Mouse (Mus musculus) embryonic facial prominence, embryonic 11.5 days (tissue): ENCODE measurements around the gene Optn. TPM values are rescaled to one million over a fixed set of nuclear protein-coding genes. Genes with fewer than 3 reads are reported as not detected.

Source experiments
- ATAC-seq: fragments of 200-750 bp; cut with Nextera tagmentation; replicated peaks from 2 replicates; pipeline ENCODE4 v1.8.0; 2017; ENCODE audit warnings: low read depth; ENCODE audit not compliant: insufficient number of reproducible peaks, low FRiP score, low TSS enrichment
- DNase-seq: peaks from one replicate; pipeline ENCODE4 v3.0.0-alpha.2; 2015; ENCODE audit warnings: low spot score
- H3K27ac ChIP-seq: fragments of 300-500 bp; sonication (generic); replicated peaks from 2 replicates; pipeline ENCODE4 v1.5.1; 2014; ENCODE audit warnings: mild to moderate bottlenecking, low read depth, low read length, control low read depth
- H3K27me3 ChIP-seq: fragments of 300-500 bp; sonication (generic); 2 replicates; pipeline ENCODE4 v1.6.1; 2014; ENCODE audit warnings: mild to moderate bottlenecking, low read length, moderate library complexity, mixed read lengths; ENCODE audit not compliant: control insufficient read depth, insufficient read depth
- H3K36me3 ChIP-seq: fragments of 300-500 bp; sonication (generic); replicated peaks from 2 replicates; pipeline ENCODE4 v1.6.1; 2014; ENCODE audit warnings: low read depth, mild to moderate bottlenecking, low read length, moderate library complexity, mixed read lengths; ENCODE audit not compliant: control insufficient read depth, insufficient read depth
- H3K4me1 ChIP-seq: fragments of 300-500 bp; sonication (generic); 2 replicates; pipeline ENCODE4 v1.6.1; 2014; ENCODE audit warnings: low read length, mixed read lengths; ENCODE audit not compliant: control insufficient read depth, insufficient read depth
- H3K4me2 ChIP-seq: fragments of 300-500 bp; sonication (generic); 2 replicates; pipeline ENCODE4 v1.6.1; 2014; ENCODE audit warnings: low read depth, mild to moderate bottlenecking, control low read depth, low read length, moderate library complexity
- H3K4me3 ChIP-seq: fragments of 300-500 bp; sonication (generic); 2 replicates; pipeline ENCODE4 v1.5.1; 2014; ENCODE audit warnings: low read depth, low read length, control low read depth
- H3K9ac ChIP-seq: fragments of 300-500 bp; sonication (generic); replicated peaks from 2 replicates; pipeline ENCODE4 v1.6.1; 2014; ENCODE audit warnings: mild to moderate bottlenecking, control low read depth, low read length
- H3K9me3 ChIP-seq: fragments of 300-500 bp; sonication (generic); replicated peaks from 2 replicates; pipeline ENCODE4 v1.6.1; 2016; ENCODE audit warnings: mild to moderate bottlenecking, low read length, inconsistent platforms, mixed read lengths; ENCODE audit not compliant: control insufficient read depth
- WGBS: fragments of 180-500 bp; shearing (Covaris S2); extraction: QIAGEN DNeasy Blood & Tissue Kit; methylation state at CpG from one replicate; pipeline ENCODE4 v1.1.7; 2014; 5-methylcytosine and 5-hydroxymethylcytosine counted together
- polyA plus RNA-seq: library from polyadenylated mRNA; unstranded; fragments of >200 nt; fragmentation: Nextera tagmentation; extraction: Ambion mirVana; gene quantifications from 2 replicates; pipeline ENCODE4 v1.2.1, GENCODE M21; 2014

Gene Optn
- 4.8 and 6.2 TPM in 2 replicates for polyA plus RNA-seq

DNA sequence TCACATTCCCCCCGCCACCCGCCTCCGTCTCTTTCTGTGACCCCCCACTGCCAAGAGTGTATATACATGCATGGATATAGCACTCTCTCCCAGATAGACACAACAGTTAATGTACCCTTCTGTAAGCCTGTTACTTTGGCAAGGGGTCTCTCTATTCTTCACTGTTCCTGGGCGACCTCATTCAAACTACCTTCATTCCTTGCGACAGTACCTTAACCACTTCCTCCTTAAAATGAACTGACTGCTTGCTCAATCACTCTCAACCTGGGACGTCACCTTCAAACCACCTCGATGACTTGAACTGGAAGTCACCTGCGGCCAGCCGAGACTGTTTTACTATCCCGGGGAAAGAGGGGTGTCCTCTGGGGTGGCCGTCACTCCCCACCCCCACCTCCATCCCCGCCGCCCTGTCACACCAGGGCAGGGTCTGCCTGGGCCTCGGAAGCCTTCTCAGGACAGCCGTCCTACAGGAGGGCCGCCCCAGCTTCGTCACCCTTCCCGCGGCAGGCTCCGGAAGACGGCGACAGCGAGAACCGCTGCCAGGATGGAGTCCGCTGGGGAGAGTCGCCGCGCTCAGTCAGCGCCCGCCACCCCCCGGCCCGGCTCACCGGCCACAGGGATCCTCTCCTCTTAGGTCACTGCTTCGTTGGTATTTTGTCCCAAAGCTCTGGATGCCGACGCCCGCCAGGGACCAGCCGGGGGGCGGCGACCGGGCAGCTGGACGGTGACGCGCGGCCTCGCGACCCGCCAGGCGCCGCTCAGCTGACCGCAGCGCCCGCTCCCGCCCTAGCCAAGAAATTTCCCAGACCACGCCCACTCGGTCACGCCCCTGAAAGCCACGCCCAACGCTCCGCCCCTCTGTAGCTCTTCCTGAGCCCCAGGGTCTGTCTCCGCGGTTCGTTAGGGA is at the start of gene Optn:
Gene Optn, minus strand, starts transcription at position 753 of the 907 bp plus-strand sequence.
- no peaks in the 10 kb centered on the region for H3K4me1 ChIP-seq
- H3K9ac ChIP-seq = peak within 1 kb of the TSS; percentile 58
- DNase-seq (peak; percentile 88), ATAC-seq (peak; percentile 77)
- peak within 1 kb of the TSS; percentile 94 for H3K4me2 ChIP-seq
- peak within 1 kb of the TSS; percentile 48 for H3K4me3 ChIP-seq
- 0 out of 2 replicates have a peak, but pooled peaks cover 2% of the 10 kb centered on the region for H3K27me3 ChIP-seq
- H3K36me3 ChIP-seq = no peaks in the 10 kb centered on the region
- WGBS = 2% methylated on average over 63 of the region's 63 CpGs
- no peaks in the 10 kb centered on the region for H3K9me3 ChIP-seq
- no peak within 1 kb of the TSS for H3K27ac ChIP-seq

DNA sequence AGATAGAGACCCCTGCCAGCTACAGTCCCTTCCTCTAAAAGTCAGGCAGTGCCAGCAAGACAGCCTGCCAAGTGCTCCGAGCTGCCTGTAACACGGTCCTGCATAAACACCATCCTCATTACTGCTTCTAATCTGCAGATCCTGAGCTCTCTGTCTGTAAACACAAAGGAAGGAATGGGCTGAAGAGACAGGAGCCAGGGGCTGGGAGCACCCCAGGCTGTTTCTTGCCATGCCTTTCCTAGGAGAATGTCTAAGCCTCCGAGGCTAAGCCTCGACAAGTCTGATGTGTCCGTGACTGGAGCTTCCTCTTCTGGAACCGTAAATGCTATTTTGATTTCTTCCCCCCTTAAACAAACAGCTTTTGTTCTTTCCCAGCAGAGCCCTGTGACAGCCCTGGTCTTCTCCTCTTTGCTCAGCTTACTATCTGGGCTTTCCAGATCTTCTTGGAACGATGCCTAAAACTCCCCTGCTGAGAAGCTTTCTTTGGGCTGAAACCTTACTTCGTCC is 49.0 kb upstream of the Optn start:
- Histone ChIP-seq H3K9ac (no peak overlapping the region), H3K36me3 (no peaks in the 10 kb centered on the region), H3K4me1 (peaks cover 4% of the 10 kb centered on the region), H3K27ac (no peak overlapping the region), H3K9me3 (no peaks in the 10 kb centered on the region), H3K4me2 (no peak overlapping the region), H3K27me3 (no peaks in the 10 kb centered on the region), H3K4me3 (no peak overlapping the region)
- 15% methylated on average over 8 of the region's 8 CpGs for WGBS
- ATAC-seq (no peak), DNase-seq (no peak)

DNA sequence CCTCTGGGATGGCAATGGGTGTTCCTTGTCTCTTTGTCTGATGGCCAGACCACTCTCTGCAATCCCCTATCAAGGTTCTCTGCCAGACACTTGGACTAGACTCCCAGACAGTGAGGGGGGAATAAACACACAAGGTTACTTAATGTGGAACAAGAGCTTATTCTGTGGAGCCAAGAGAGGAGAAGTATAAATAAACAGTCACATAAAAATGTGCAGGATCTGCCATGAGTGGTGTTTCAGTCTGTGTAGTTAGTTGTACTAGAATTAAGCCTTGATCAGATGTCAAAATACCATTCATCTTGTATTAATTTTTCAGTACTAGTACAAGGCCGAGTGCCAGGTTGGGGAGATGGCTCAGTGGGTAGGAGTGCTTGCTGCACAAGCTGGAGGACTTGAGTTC is 39.0 kb upstream of the Optn start:
- Histone ChIP-seq H3K36me3 (no peaks in the 10 kb centered on the region), H3K27ac (no peak overlapping the region), H3K9me3 (no peaks in the 10 kb centered on the region), H3K27me3 (no peaks in the 10 kb centered on the region), H3K4me3 (no peak overlapping the region), H3K4me2 (no peak overlapping the region), H3K4me1 (no peaks in the 10 kb centered on the region), H3K9ac (no peak overlapping the region)
- 57% methylated on average over 1 of the region's 1 CpGs for WGBS
- no peak for DNase-seq
- no peak for ATAC-seq

DNA sequence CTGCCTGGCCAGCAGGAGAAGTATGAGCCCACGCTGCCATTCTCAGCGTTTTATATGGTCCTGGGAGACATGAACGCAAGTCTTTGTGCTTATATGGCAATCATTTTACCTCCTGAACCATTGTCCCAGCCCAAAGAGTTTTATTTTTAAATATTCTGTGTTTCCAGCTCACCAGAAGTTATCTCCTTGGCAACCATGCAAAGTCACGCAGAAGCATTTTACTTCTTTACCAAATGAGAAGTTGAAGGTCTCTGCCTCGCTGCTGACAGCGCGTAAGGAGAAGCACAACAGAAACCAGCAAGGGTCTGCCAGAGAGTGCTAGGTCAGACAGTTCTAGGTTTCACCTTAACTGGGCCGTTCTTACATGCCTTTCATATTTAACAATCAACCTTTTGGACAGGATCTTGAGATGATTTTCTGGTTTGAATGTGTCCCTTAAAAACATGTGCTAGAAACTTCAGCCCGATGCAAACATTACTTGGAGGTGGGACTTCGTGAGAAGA is 37.9 kb upstream of the Optn start:
- H3K9ac ChIP-seq = no peak overlapping the region
- WGBS = 88% methylated on average over 10 of the region's 10 CpGs
- no peak for ATAC-seq
- no peaks in the 10 kb centered on the region for H3K4me1 ChIP-seq
- no peak for DNase-seq
- no peak overlapping the region for H3K27ac ChIP-seq
- no peaks in the 10 kb centered on the region for H3K27me3 ChIP-seq
- no peak overlapping the region for H3K4me3 ChIP-seq
- H3K9me3 ChIP-seq = no peaks in the 10 kb centered on the region
- no peaks in the 10 kb centered on the region for H3K36me3 ChIP-seq
- no peak overlapping the region for H3K4me2 ChIP-seq

DNA sequence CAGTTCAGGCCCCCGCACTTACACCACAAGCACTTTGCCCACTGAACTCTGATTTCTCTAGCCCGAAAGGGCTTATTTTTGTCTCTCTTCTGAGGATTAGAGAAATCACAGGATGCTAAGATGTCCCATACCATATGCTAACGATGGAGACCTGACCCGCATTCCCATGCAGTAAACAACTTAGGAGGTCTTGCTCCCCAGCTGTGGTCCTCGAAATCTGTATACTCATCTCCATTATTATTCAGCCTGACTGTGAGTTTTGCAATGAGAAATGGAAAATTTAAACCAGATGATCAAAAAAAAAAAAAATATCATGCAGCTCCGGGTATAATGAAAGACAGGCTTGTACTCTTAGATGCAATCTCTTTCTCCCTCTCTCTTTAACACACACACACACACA is 35.3 kb upstream of the Optn start:
- 44% methylated on average over 6 of the region's 6 CpGs for WGBS

DNA sequence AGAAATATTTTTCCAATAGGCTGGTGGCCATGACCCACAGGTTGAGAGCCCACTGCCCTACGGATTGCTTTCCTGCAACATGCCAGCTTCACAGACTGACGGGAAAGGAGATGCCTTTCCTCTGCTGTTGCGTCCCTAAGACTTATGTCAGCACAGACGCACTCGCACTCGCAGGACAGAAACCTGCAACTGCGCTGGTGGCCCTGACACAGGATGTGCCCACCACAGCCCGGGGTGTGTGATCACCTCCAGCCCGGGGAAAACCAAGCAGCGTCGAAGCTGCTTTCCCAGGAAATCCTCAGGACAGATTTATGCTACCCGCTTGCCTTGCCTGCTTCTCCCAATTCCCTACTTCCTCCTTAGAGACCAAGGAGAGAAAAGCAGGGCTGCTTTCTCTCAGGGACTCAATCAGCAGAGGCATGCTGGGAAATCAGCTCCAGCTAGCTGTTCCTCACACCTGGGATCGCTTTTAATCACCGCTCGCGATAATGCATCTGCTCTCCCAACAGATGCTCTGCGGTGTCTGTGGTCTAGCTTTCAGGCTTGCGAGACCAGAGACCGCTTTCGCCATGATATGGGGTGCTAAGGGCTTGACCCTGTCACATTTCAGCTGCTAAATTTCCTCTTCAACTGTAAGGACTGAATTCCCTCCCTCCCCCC is 34.1 kb upstream of the Optn start:
- Histone ChIP-seq H3K9ac (0 out of 2 replicates have a peak overlapping the region, but pooled peaks have one; percentile 27), H3K9me3 (no peaks in the 10 kb centered on the region), H3K4me3 (no peak overlapping the region), H3K36me3 (no peaks in the 10 kb centered on the region), H3K27ac (no peak overlapping the region), H3K27me3 (no peaks in the 10 kb centered on the region), H3K4me1 (no peaks in the 10 kb centered on the region), H3K4me2 (peak overlapping the region; percentile 1; the same call in 1 of the 2 replicates)
- no peak for ATAC-seq
- 19% methylated on average over 20 of the region's 20 CpGs for WGBS
- DNase-seq = peak; percentile 67

More for the DNA sequence above, 35.3 kb upstream of the Optn start:
- H3K9ac ChIP-seq = no peak overlapping the region
- no peaks in the 10 kb centered on the region for H3K27me3 ChIP-seq
- H3K4me2 ChIP-seq = no peak overlapping the region
- no peaks in the 10 kb centered on the region for H3K36me3 ChIP-seq
- H3K27ac ChIP-seq = no peak overlapping the region
- H3K4me3 ChIP-seq = no peak overlapping the region
- no peaks in the 10 kb centered on the region for H3K4me1 ChIP-seq
- ATAC-seq = peak; percentile 49; the same call in 1 of the 2 replicates
- peak; percentile 62 for DNase-seq
- no peaks in the 10 kb centered on the region for H3K9me3 ChIP-seq

DNA sequence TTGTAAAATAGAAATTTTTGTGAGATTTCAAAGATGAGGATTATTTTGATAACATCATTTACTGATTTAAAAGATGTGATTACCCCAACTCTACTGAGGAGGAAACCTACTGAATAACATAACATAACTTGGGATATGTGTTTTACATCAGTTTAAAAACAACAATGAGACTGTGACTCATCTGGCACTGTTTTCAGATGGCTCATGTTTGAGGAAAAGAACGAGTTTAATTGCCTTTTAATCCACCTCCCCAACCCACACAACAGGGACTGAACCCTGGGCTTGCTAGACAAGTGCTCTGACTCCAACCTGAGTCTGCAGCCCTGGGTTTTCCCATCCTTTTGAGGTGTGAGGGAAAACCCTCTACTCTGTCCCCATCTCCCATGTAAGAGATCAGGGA is 31.5 kb upstream of the Optn start:
- Histone ChIP-seq H3K9ac (no peak overlapping the region), H3K27me3 (no peaks in the 10 kb centered on the region), H3K27ac (no peak overlapping the region), H3K4me2 (no peak overlapping the region), H3K36me3 (no peaks in the 10 kb centered on the region), H3K4me3 (no peak overlapping the region), H3K4me1 (no peaks in the 10 kb centered on the region), H3K9me3 (no peaks in the 10 kb centered on the region)
- no peak for ATAC-seq
- 33% methylated on average over 1 of the region's 1 CpGs for WGBS
- no peak for DNase-seq
